Mouse (Mus musculus) bone marrow, adult 2 months (tissue): Measurements from ENCODE around the gene Mapk14. TPM values are rescaled to one million over a fixed set of nuclear protein-coding genes. Genes with fewer than 3 reads are reported as not detected.
A peak's percentile ranks its signal among the peaks of the same experiment; 100 is the strongest.

Source experiments
- H3K27ac ChIP-seq: fragments of 200-500 bp; 2 replicates; pipeline ENCODE4 v1.5.1; 2012; ENCODE audit warnings: low read depth, mild to moderate bottlenecking, control low read depth, inconsistent platforms, low read length; ENCODE audit not compliant: control insufficient read depth, poor library complexity, insufficient read depth
- H3K4me1 ChIP-seq: fragments of 200-500 bp; 2 replicates; pipeline ENCODE4 v1.6.1; 2011; ENCODE audit warnings: low read length; ENCODE audit not compliant: control insufficient read depth, insufficient read depth
- H3K4me3 ChIP-seq: fragments of 200-500 bp; replicated peaks from 2 replicates; pipeline ENCODE3; 2011; ENCODE audit warnings: mild to moderate bottlenecking, low read depth, low read length, control low read depth; ENCODE audit not compliant: control insufficient read depth
- CTCF ChIP-seq: fragments of 200-500 bp; IDR thresholded peaks from 2 replicates; pipeline ENCODE4 v1.5.1; 2011; ENCODE audit warnings: low read length, control low read depth; ENCODE audit not compliant: control insufficient read depth, insufficient read depth
- POLR2A ChIP-seq: fragments of 200-500 bp; IDR thresholded peaks from 2 replicates; pipeline ENCODE4 v1.6.1; 2011; ENCODE audit warnings: low read depth, mild to moderate bottlenecking, control low read depth, low read length, borderline replicate concordance; ENCODE audit not compliant: control insufficient read depth
- WGBS: fragments of 180-500 bp; shearing (Covaris S2); methylation state at CpG from one replicate; pipeline ENCODE4 v1.1.7; 2018; 5-methylcytosine and 5-hydroxymethylcytosine counted together
- polyA plus RNA-seq: library from polyadenylated mRNA; stranded (reverse); fragments of >200 nt; gene quantifications from 2 replicates; pipeline ENCODE4 v1.2.4, GENCODE M21; 2011; ENCODE audit warnings: low replicate concordance; ENCODE audit not compliant: missing spikeins, insufficient read depth, insufficient read length

Gene Mapk14
- 35.7 and 100 TPM in 2 replicates for polyA plus RNA-seq

- TF ChIP-seq CTCF: peak; percentile 82
- TF ChIP-seq POLR2A: peak; percentile 91
- WGBS: under 1% methylated on average over 86 of the region's 86 CpGs
- Histone ChIP-seq H3K27ac (peak within 1 kb of the TSS; percentile 97), H3K4me1 (peaks cover 1% of the 10 kb centered on the region; the same call in 1 of the 2 replicates), H3K4me3 (peak within 1 kb of the TSS; percentile 86)
These were observed at the start of gene Mapk14 for GRCm38 (mm10) chr17:28690776-28691686. TSS of gene Mapk14 (plus strand) at chr17:28691329.

- TF ChIP-seq CTCF (no peak), POLR2A (no peak)
- 54% methylated on average over 3 of the region's 3 CpGs for WGBS
- H3K27ac ChIP-seq: no peak overlapping the region
- H3K4me3 ChIP-seq: no peak overlapping the region
- no peaks in the 10 kb centered on the region; the same call in 1 of the 2 replicates for H3K4me1 ChIP-seq
These were observed 47.4 kb upstream of the Mapk14 start for GRCm38 (mm10) chr17:28643697-28644096.

- TF ChIP-seq POLR2A (no peak), CTCF (no peak)
- Histone ChIP-seq H3K4me1 (no peaks in the 10 kb centered on the region; the same call in 1 of the 2 replicates), H3K4me3 (no peak overlapping the region), H3K27ac (no peak overlapping the region)
- WGBS: 16% methylated on average over 4 of the region's 4 CpGs
These were observed 47.0 kb upstream of the Mapk14 start for GRCm38 (mm10) chr17:28644112-28644511.

- Histone ChIP-seq H3K4me3 (no peak overlapping the region), H3K27ac (no peak overlapping the region), H3K4me1 (no peaks in the 10 kb centered on the region; the same call in 1 of the 2 replicates)
- TF ChIP-seq POLR2A (no peak), CTCF (no peak)
- WGBS: 72% methylated on average over 3 of the region's 3 CpGs
These were observed 44.9 kb upstream of the Mapk14 start for GRCm38 (mm10) chr17:28646221-28646620.

DNA sequence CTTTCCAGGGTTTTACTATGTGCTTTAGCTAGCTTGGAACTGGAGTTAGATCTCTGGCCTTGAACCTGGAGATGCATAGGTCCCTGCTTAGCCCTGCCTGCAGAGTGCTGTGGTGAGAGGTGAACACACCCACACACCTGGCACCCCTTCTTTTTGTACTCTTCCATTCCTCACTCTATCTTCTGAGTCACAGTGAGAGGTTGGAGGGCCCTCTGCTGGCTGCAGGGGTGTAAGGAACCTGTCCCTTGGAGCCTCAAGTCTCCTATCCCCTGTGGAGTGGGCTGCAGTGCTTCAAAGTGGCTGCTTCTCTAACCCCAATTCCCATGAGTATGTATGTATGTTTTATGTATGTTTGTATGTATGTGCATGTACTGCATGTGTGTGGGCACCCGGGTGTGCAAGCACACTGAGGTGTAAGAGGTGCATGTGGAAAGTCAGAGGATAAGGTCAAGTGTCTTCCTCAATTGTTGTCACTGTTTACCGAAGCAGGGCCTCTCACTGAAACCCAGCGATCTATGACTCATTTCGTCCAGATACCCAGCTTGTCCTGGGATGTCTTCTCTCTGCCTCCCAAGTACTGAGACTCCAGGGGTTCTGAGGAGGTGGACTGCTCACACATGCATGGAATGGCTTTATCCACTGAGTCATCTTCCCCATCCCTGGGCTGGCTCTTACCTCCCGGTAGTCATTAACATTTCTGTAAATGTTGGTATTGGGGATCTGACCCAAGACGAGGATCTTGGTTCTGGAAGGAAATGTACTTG lies 42.3 kb upstream of the Mapk14 start:
- H3K4me1 ChIP-seq: no peaks in the 10 kb centered on the region; the same call in 1 of the 2 replicates
- no peak overlapping the region for H3K4me3 ChIP-seq
- TF ChIP-seq POLR2A (no peak), CTCF (peak; percentile 66)
- 49% methylated on average over 6 of the region's 6 CpGs for WGBS
- H3K27ac ChIP-seq: no peak overlapping the region

DNA sequence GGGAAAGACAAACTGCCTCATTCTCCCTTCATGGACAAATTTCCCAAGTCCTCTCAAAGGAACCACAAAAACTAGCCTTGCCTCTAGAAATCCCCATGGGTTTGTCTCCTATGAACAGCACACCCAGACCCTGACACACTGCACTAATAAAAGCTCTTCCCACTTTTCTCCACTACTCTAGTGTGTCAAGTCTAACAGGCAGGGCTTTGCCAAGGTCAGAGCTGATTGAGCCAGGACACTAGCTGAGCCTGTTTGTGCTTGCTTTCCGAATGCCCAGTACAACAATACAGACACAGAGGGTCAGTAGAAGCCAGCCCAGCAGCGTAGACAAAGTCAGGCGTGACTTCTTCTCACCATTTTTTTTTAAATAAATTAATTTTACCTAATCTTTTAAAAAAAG lies 40.9 kb upstream of the Mapk14 start:
- Histone ChIP-seq H3K4me3 (no peak overlapping the region), H3K27ac (no peak overlapping the region), H3K4me1 (no peaks in the 10 kb centered on the region)
- no peak for TF ChIP-seq POLR2A
- TF ChIP-seq CTCF: no peak
- 86% methylated on average over 3 of the region's 3 CpGs for WGBS

DNA sequence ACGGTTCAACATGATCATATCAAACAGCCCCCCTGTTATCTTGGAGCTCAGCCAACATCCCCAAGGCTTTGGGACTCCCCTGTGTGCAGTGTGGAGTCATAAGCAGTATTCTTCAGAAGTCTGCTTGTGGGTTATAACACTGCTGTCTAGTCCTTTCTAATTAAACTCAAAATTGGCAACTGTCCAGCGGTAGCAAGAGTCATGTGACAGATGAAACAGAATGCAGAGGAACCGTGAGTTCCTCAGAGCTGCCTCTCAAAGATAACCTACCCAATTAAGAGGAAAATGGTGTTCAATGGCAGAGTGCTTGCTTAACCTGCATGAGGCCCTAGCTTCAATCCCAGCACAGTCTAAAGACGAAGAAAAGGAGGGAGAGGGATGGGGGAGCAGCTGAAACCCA lies 33.2 kb upstream of the Mapk14 start:
- TF ChIP-seq CTCF (no peak), POLR2A (no peak)
- Histone ChIP-seq H3K4me3 (no peak overlapping the region), H3K4me1 (no peaks in the 10 kb centered on the region), H3K27ac (no peak overlapping the region)
- WGBS: 16% methylated on average over 4 of the region's 4 CpGs

- 73% methylated on average over 6 of the region's 6 CpGs for WGBS
- Histone ChIP-seq H3K4me1 (no peaks in the 10 kb centered on the region), H3K27ac (no peak overlapping the region), H3K4me3 (no peak overlapping the region)
- TF ChIP-seq CTCF: no peak
- TF ChIP-seq POLR2A: no peak
These were observed 31.6 kb upstream of the Mapk14 start for GRCm38 (mm10) chr17:28659564-28659963.
